Mouse (Mus musculus): ENCODE data around the gene Map7d1.

DNA sequence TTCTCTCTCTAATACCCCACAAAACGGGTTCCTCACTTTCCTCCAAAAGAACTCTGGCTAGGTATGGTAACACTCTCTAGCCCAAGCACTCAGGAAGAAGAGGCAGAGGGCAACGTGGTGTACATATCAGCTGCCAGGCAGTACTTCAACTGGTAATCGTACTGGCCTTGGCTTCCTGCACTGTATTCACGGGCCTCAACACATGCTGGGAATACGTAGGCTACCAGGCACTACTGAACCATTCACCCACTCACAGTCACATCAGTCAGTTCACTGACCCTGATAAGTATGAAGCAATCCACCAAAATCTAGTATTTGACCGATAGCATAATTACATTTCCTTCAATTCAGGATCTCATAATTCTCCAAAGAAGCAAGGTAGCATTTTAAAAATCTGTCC is 56.6 kb downstream of the Map7d1 start:
- TF ChIP-seq EP300 (IDR thresholded peaks at IDR 0.05) (no peak), CTCF (IDR thresholded peaks at IDR 0.05) (no peak)
